Mouse (Mus musculus): ENCODE results near the gene Cnnm3. TPM values are rescaled to one million over a fixed set of nuclear protein-coding genes. Genes with fewer than 3 reads are reported as not detected.
"Not testable (repeated sequence)": the region's sequence is repeated elsewhere in the genome, so short reads cannot be mapped to it uniquely, and the experiment has no call there.

Gene Cnnm3
- polyA plus RNA-seq, 1 experiment from 2014 or later: 2.5 TPM

DNA sequence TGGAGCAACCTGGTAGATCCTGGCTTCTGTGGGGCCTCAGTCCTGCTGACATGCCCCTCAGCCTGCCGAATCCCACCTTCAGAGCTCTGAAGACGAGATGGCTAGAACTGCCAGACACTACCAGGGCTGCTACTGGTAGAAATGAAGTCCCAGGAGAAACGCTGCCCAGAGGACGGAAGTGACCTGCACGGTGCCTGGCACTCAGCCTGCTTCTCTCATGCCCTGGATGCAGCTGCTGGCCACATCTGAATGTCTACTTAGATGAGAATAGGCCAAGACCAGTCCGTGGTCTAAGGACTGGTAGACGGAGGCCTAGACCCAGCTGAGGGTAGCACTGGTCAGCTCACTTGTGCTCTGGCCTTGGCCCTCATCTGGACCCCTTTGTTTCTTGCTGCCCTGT is 19.3 kb downstream of the Cnnm3 start:
- Histone ChIP-seq H3K27ac (no peak overlapping the region; the same call in 1 of the 2 replicates), H3K4me1 (peaks cover 41% of the 10 kb centered on the region), H3K27me3 (ENCODE audit: insufficient read depth, poor library complexity, severe bottlenecking) (no peaks in the 10 kb centered on the region), H3K36me3 (peaks cover 26% of the 10 kb centered on the region; the same call in 1 of the 2 replicates), H3K4me3 (no peak overlapping the region), H3K9me3 (no peaks in the 10 kb centered on the region)
- WGBS: 89% methylated on average over 7 of the region's 7 CpGs
- no peak for DNase-seq (ENCODE audit: low spot score)

GRCm38 (mm10) chr1:36531461-36531860 is 19.8 kb downstream of the Cnnm3 start:
- Histone ChIP-seq H3K4me1 (peaks cover 46% of the 10 kb centered on the region), H3K36me3 (peaks cover 21% of the 10 kb centered on the region; the same call in 1 of the 2 replicates), H3K27me3 (ENCODE audit: insufficient read depth, poor library complexity, severe bottlenecking) (no peaks in the 10 kb centered on the region), H3K27ac (peak overlapping the region; percentile 49; the same call in 1 of the 2 replicates), H3K4me3 (no peak overlapping the region), H3K9me3 (no peaks in the 10 kb centered on the region)
- no peak for DNase-seq (ENCODE audit: low spot score)
- 81% methylated on average over 12 of the region's 12 CpGs for WGBS

- H3K27ac ChIP-seq: no peak overlapping the region
- H3K36me3 ChIP-seq: peaks cover 23% of the 10 kb centered on the region; the same call in 1 of the 2 replicates
- H3K4me3 ChIP-seq: no peak overlapping the region
- H3K9me3 ChIP-seq: no peaks in the 10 kb centered on the region
- 75% methylated on average over 6 of the region's 6 CpGs for WGBS
- H3K27me3 ChIP-seq (ENCODE audit: insufficient read depth, poor library complexity, severe bottlenecking): no peaks in the 10 kb centered on the region
- DNase-seq (ENCODE audit: low spot score): no peak
- H3K4me1 ChIP-seq: peaks cover 54% of the 10 kb centered on the region
These were observed 21.9 kb downstream of the Cnnm3 start for GRCm38 (mm10) chr1:36533546-36533945.

- Histone ChIP-seq H3K27me3 (ENCODE audit: insufficient read depth, poor library complexity, severe bottlenecking) (no peaks in the 10 kb centered on the region), H3K9me3 (no peaks in the 10 kb centered on the region), H3K4me3 (no peak overlapping the region), H3K4me1 (peaks cover 64% of the 10 kb centered on the region), H3K36me3 (peaks cover 29% of the 10 kb centered on the region), H3K27ac (peak overlapping the region; percentile 18; the same call in 1 of the 2 replicates)
- 79% methylated on average over 6 of the region's 6 CpGs for WGBS
- no peak for DNase-seq (ENCODE audit: low spot score)
These were observed 23.0 kb downstream of the Cnnm3 start for GRCm38 (mm10) chr1:36534595-36535058.

DNA sequence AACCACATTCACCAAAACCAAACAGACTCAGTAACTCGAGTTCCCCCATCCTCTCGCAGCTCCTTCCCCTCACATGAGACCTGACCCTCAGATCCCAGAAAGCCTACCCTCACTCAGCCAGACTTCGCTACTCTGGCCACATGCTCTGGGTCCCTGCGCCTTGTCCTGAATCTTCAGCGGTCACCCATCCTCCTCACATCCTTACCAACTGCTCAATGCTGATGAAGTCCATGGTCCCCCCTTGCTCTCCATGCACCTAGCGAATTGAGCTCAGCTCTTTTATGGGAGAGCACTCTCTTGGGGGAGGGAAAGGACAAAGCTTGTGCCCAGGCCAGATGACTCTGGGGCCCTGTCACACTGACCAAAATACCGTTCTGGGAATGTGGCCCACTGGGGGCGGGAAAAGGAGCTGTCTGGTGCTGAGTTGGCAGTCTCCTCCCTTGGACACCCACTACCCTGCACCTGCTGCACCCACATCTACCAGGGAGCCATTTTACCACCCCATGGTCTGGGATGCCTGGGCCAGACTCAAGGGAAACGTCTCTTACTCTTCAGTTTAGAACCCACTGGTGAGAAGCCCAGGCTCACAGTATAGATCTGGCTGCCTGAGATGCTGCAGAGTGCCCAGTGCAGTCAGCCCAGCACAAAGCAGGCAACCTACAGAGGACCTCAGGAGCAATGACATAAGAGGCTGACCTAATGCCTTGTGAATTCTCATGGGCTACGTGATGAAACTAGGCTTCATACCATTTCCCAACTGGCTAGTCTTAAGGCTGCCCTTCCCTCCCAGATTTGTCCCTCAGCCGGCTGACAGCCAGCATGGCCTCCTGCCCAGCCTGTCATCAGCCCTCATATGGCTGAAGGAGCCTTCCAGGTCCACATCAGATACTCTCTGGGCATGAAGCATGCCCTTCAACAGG is 24.1 kb downstream of the Cnnm3 start:
- Histone ChIP-seq H3K9me3 (no peaks in the 10 kb centered on the region), H3K4me1 (peaks cover 67% of the 10 kb centered on the region), H3K36me3 (peaks cover 35% of the 10 kb centered on the region), H3K27ac (peak overlapping the region; percentile 37), H3K4me3 (no peak overlapping the region), H3K27me3 (ENCODE audit: insufficient read depth, poor library complexity, severe bottlenecking) (no peaks in the 10 kb centered on the region)
- no peak for DNase-seq (ENCODE audit: low spot score)
- 72% methylated on average over 11 of the region's 11 CpGs for WGBS

DNA sequence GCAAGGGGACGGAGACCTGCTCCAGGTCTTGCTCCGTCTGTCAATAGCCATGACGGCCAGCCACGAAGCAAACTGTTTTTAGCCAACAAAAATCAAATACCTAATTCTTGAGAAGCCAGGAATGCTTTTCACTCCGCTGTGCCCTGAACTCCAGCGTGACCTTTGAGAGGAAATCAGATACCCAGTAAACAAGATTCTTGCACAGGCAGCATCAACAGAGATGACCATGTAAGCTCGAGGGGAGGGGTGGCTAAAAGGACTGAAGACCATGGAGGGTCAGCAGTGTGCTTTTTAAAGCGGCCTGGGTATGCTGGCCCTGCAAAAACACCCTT is 24.7 kb downstream of the Cnnm3 start:
- Histone ChIP-seq H3K27ac (peak overlapping the region; percentile 37), H3K27me3 (ENCODE audit: insufficient read depth, poor library complexity, severe bottlenecking) (no peaks in the 10 kb centered on the region), H3K36me3 (peaks cover 33% of the 10 kb centered on the region), H3K4me1 (peaks cover 63% of the 10 kb centered on the region), H3K9me3 (no peaks in the 10 kb centered on the region), H3K4me3 (no peak overlapping the region)
- WGBS: 43% methylated on average over 8 of the region's 8 CpGs
- DNase-seq (ENCODE audit: low spot score): no peak

DNA sequence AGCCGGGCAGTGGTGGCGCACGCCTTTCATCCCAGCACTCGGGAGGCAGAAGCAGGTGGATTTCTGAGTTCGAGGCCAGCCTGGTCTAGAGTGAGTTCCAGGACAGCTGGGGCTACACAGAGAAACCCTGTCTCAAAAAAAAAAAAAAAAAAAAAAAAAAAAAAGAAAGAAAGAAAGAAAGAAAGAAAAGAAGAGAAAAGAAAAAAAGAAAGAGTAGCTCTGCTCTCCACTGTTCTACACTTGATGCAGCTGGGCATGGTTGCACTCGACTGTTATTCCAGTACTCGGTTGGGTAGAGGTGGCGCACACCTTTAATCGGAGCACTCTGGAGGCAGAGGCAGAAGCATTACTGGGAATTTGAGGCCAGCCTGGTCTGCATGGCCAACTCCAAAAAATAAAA is 25.1 kb downstream of the Cnnm3 start, which contains the start of gene Ankrd23:
Gene Ankrd23 (minus strand): TSS at position 101 of the 400 bp plus-strand sequence.
- not testable (repeated sequence) for DNase-seq (ENCODE audit: low spot score); H3K4me3 ChIP-seq; H3K9me3 ChIP-seq; H3K27me3 ChIP-seq (ENCODE audit: insufficient read depth, poor library complexity, severe bottlenecking)
- peaks cover 33% of the 10 kb centered on the region for H3K36me3 ChIP-seq
- 83% methylated on average over 9 of the region's 9 CpGs for WGBS
- H3K4me1 ChIP-seq: peaks cover 59% of the 10 kb centered on the region
- peak within 1 kb of the TSS; percentile 37 for H3K27ac ChIP-seq

DNA sequence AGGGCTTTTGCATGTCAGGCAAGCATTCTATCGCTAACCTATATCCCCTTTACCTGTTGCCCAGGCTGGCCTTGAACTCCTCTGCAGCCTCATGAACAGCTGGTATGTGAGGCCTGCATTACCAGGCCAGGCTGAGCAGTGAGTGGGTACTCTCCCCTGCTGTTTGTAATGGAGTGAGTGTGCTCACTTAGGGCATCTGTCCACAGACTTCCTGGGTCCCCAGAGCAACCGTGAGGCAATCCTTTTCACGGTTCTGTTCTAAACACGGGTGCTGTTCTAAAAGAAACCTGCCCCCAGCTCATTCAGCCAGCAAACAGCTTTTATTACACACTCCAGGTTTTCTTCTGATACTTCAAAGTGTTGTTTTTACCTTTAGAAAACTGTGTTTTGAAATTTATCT is 27.1 kb downstream of the Cnnm3 start:
- Histone ChIP-seq H3K9me3 (no peaks in the 10 kb centered on the region), H3K36me3 (peaks cover 40% of the 10 kb centered on the region), H3K27me3 (ENCODE audit: insufficient read depth, poor library complexity, severe bottlenecking) (no peaks in the 10 kb centered on the region), H3K4me3 (no peak overlapping the region), H3K4me1 (peaks cover 44% of the 10 kb centered on the region), H3K27ac (peak overlapping the region; percentile 72; the same call in 1 of the 2 replicates)
- no peak for DNase-seq (ENCODE audit: low spot score)
- 82% methylated on average over 4 of the region's 4 CpGs for WGBS

DNA sequence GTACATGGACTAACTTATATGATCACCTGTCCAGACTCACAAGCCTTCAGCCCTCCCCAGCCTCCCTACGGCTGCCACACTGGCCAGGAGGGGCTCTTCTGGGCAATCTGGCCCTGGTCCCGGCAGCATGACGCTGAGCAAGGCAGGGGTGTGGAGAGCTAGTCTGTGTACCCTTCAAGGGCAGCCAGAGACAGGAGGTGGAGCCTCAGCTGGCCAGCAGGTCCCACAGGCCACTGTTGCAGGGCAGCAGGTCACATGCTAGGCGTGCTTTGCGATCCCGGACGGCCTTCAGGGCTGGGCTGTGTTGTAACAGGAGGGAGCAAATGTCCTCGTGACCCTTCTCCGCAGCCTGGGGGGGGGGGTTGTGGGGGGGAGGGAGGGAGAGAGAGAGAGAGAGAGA is 27.5 kb downstream of the Cnnm3 start, which contains the start of gene Gm42417:
Gene Gm42417 (minus strand): TSS at position 244 of the 400 bp plus-strand sequence.
- Histone ChIP-seq H3K4me3 (0 out of 2 replicates have a peak within 1 kb of the TSS, but pooled peaks have one; percentile 9), H3K27me3 (ENCODE audit: insufficient read depth, poor library complexity, severe bottlenecking) (no peaks in the 10 kb centered on the region), H3K36me3 (peaks cover 40% of the 10 kb centered on the region), H3K27ac (peak within 1 kb of the TSS; percentile 72), H3K4me1 (peaks cover 42% of the 10 kb centered on the region), H3K9me3 (no peaks in the 10 kb centered on the region)
- peak; percentile 91 for DNase-seq (ENCODE audit: low spot score)
- 47% methylated on average over 9 of the region's 9 CpGs for WGBS

- 90% methylated on average over 11 of the region's 11 CpGs for WGBS
- peak overlapping the region; percentile 72; the same call in 1 of the 2 replicates for H3K27ac ChIP-seq
These were observed 28.5 kb downstream of the Cnnm3 start for GRCm38 (mm10) chr1:36540132-36540531.

GRCm38 (mm10) chr1:36540807-36541206 is 29.1 kb downstream of the Cnnm3 start:
- Histone ChIP-seq H3K4me1 (peaks cover 31% of the 10 kb centered on the region), H3K9me3 (no peaks in the 10 kb centered on the region), H3K27me3 (ENCODE audit: insufficient read depth, poor library complexity, severe bottlenecking) (no peaks in the 10 kb centered on the region), H3K4me3 (no peak overlapping the region), H3K36me3 (peaks cover 40% of the 10 kb centered on the region), H3K27ac (no peak overlapping the region)
- no peak for DNase-seq (ENCODE audit: low spot score)
- whole genome bisulfite sequencing: 90% methylated on average over 12 of the region's 12 CpGs

More at GRCm38 (mm10) chr1:36540132-36540531, 28.5 kb downstream of the Cnnm3 start:
- DNase-seq (ENCODE audit: low spot score): no peak
- Histone ChIP-seq H3K9me3 (no peaks in the 10 kb centered on the region), H3K27me3 (ENCODE audit: insufficient read depth, poor library complexity, severe bottlenecking) (no peaks in the 10 kb centered on the region), H3K4me1 (peaks cover 33% of the 10 kb centered on the region), H3K36me3 (peaks cover 40% of the 10 kb centered on the region), H3K4me3 (no peak overlapping the region)

GRCm38 (mm10) chr1:36541844-36542243 is 30.2 kb downstream of the Cnnm3 start:
- Histone ChIP-seq H3K27ac (peak overlapping the region; percentile 24; the same call in 1 of the 2 replicates), H3K9me3 (no peaks in the 10 kb centered on the region), H3K4me1 (peaks cover 32% of the 10 kb centered on the region), H3K4me3 (no peak overlapping the region), H3K36me3 (peaks cover 40% of the 10 kb centered on the region), H3K27me3 (ENCODE audit: insufficient read depth, poor library complexity, severe bottlenecking) (no peaks in the 10 kb centered on the region)
- 94% methylated on average over 16 of the region's 16 CpGs for WGBS
- no peak for DNase-seq (ENCODE audit: low spot score)

DNA sequence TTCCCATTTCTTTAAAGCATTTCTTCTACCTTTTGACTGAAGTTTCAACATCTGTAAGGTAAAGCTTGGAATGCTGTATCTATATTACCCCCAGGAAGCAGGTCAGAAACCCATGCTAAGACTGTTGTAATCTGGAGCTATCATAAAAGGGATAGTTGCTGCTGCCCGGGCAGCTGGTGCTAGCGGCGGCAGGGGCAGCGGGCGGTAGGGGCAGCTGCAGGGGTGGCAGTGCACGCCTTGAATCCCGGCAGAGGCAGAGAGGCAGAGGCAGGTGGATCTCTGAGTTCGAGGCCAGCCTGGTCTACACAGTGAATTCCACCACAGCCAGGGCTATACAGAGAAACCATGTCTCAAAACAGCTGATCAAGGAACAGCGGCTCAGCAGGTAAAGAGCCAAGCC is 31.3 kb downstream of the Cnnm3 start:
- Histone ChIP-seq H3K4me1 (peaks cover 40% of the 10 kb centered on the region), H3K36me3 (peaks cover 36% of the 10 kb centered on the region), H3K9me3 (no peaks in the 10 kb centered on the region), H3K27me3 (ENCODE audit: insufficient read depth, poor library complexity, severe bottlenecking) (no peaks in the 10 kb centered on the region), H3K4me3 (no peak overlapping the region), H3K27ac (no peak overlapping the region)
- DNase-seq (ENCODE audit: low spot score): no peak
- WGBS: 93% methylated on average over 9 of the region's 9 CpGs
